Mouse (Mus musculus) megakaryocyte, embryonic 14.5 days (primary cell): Measurements from ENCODE around the gene Plekha1.

ENCODE experiments used
- FLI1 ChIP-seq: IDR thresholded peaks from 2 replicates; pipeline ENCODE4 v1.6.1; 2012; ENCODE audit warnings: low read length, inconsistent platforms, mixed read lengths
- GATA1 ChIP-seq: IDR thresholded peaks from 3 replicates; pipeline ENCODE4 v1.6.1; 2012; ENCODE audit warnings: mixed read lengths, low read length, inconsistent platforms, borderline replicate concordance

- no peak for TF ChIP-seq GATA1
- no peak for TF ChIP-seq FLI1
These were observed 29.5 kb downstream of the Plekha1 start for GRCm38 (mm10) chr7:130894931-130895617.
